Mouse (Mus musculus) CH12.LX (cell line): Measurements from ENCODE around the gene Fhdc1.

ENCODE experiments used
- CTCF ChIP-seq, 2 experiments: IDR thresholded peaks in 1 of 2; conservative IDR thresholded peaks in 1 of 2; 2 replicates each; pipeline ENCODE4 v1.5.1; 2011 to 2012; ENCODE audit warnings: low read depth in 2 of 2, low read length in 2 of 2, improper control_type of control experiment in 1 of 2, inconsistent platforms in 1 of 2, mild to moderate bottlenecking in 1 of 2, moderate library complexity in 1 of 2
- EP300 ChIP-seq: IDR thresholded peaks from 2 replicates; pipeline ENCODE4 v1.6.1; 2011; ENCODE audit warnings: low read length, improper control_type of control experiment
- ETS1 ChIP-seq: conservative IDR thresholded peaks from 2 replicates; pipeline ENCODE4 v1.6.1; 2012; ENCODE audit warnings: low read depth, mild to moderate bottlenecking, inconsistent platforms, low read length, improper control_type of control experiment, moderate library complexity
- GABPA ChIP-seq: IDR thresholded peaks from 2 replicates; pipeline ENCODE4 v1.6.1; 2012; ENCODE audit warnings: low read depth, low read length, improper control_type of control experiment, inconsistent platforms; ENCODE audit not compliant: insufficient replicate concordance
- HCFC1 ChIP-seq: IDR thresholded peaks from 2 replicates; pipeline ENCODE4 v1.6.1; 2012; ENCODE audit warnings: low read depth, mild to moderate bottlenecking, inconsistent platforms, low read length, improper control_type of control experiment
- JUN ChIP-seq: IDR thresholded peaks from 2 replicates; pipeline ENCODE4 v1.6.1; 2011; ENCODE audit warnings: low read depth, mild to moderate bottlenecking, low read length, improper control_type of control experiment, moderate library complexity; ENCODE audit not compliant: insufficient read depth
- JUND ChIP-seq: conservative IDR thresholded peaks from 2 replicates; pipeline ENCODE4 v1.6.1; 2011; ENCODE audit warnings: low read depth, low read length, improper control_type of control experiment
- POLR2A ChIP-seq: IDR thresholded peaks from 2 replicates; pipeline ENCODE4 v1.6.1; 2011; ENCODE audit warnings: low read depth, mild to moderate bottlenecking, improper control_type of control experiment, low read length

- TF ChIP-seq JUND, result no peak
- no peak for TF ChIP-seq GABPA
- no peak for TF ChIP-seq ETS1
- TF ChIP-seq JUN, result no peak
- no peak for TF ChIP-seq HCFC1
- TF ChIP-seq CTCF (conservative IDR thresholded peaks at IDR 0.05 in 1 of 2, IDR thresholded peaks at IDR 0.05 in 1 of 2; ENCODE audit: low read depth in 2 of 2, low read length in 2 of 2), result no peak
- no peak for TF ChIP-seq POLR2A
- TF ChIP-seq EP300, result no peak
Measured at GRCm38 (mm10) chr3:84472527-84472926, 7.7 kb downstream of the Fhdc1 start.
